Mouse (Mus musculus) B cell, adult 2 months (primary cell): ENCODE data around the gene Tbc1d2b.

Experiments
- DNase-seq, 2 experiments: peaks; one replicate each; pipeline ENCODE4 v3.0.0; 2022

Tbc1d2b gene

GRCm38 (mm10) chr9:90164670-90165453, 105.7 kb downstream of the Tbc1d2b start:
- no peak for DNase-seq

- DNase-seq: peak in 1 of 2 experiments; percentile 9
Measured at GRCm38 (mm10) chr9:90163749-90164095, 106.9 kb downstream of the Tbc1d2b start.

GRCm38 (mm10) chr9:90162926-90163748, 107.5 kb downstream of the Tbc1d2b start, which contains the start of gene Adamts7:
Gene Adamts7, plus strand, starts transcription at chr9:90163069.
- peak; percentile 16 to 25 for DNase-seq

GRCm38 (mm10) chr9:90162243-90162925, 108.2 kb downstream of the Tbc1d2b start:
- peak; percentile 55 to 57 for DNase-seq
